Mouse (Mus musculus) kidney, postnatal 25 days (tissue): Measurements from ENCODE around the gene Ifrd1.

ENCODE experiments used
- DNase-seq, 2 experiments: peaks; one replicate each; pipeline ENCODE4 v3.0.0; 2021; ENCODE audit warnings: mixed read lengths in 2 of 2

Gene Ifrd1

DNA sequence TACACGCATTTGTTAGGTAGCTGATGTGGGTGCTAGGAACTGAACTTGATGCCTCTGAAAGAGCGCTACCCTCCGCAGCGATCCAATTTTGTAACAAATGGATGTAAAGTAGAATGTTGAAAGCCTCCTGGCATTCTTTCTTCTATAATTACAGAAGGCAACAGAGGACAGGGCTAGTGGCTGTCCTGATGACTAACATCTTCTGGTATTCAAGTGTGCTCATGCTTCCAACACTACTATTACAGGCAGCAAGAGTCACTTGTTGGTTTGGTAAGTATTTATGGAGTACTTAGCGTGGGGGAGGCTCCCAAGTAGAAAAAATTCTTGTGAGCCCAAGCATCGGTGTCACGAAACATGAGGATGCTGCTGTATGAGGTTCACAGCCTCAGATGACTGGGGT lies 9.1 kb downstream of the Ifrd1 start:
- no peak for DNase-seq

DNA sequence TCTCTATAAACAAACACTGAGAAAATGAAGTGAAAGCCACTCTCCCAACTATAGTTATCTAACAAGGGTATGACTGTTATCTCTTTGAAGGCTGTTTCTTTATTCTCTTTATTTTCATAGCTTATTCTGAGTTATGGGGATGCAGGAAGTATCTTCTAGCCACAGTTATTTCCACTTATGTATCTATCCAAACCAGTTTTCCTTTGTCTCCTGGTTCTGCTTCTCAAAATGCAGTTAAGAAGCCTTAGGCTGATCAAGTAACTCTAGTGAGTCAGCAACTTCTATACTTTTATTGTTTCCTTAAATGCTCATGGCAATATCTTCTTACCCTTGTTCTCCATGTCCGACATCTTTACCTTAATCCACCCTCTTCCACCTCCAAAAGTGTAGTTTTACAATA lies 16.1 kb downstream of the Ifrd1 start:
- DNase-seq, result no peak

DNA sequence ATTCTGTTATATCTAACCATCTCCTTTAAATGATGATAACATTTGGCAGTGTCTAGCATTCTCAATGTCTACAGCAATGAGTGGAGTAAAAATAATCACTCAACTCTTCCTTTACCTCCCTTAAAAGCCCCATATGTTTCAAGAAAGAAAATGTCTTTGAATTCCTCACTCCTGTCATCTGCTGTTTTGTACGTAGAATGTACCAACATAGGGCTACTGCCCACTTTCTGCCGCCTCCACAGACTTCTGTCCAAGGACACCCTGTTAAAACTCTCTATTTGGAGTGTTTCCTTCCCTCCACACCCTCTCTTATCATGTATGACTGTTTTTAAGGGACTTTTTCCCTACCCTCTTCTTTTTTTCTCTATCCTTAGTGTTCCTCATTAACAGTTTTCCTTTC lies 16.7 kb downstream of the Ifrd1 start:
- no peak for DNase-seq

DNA sequence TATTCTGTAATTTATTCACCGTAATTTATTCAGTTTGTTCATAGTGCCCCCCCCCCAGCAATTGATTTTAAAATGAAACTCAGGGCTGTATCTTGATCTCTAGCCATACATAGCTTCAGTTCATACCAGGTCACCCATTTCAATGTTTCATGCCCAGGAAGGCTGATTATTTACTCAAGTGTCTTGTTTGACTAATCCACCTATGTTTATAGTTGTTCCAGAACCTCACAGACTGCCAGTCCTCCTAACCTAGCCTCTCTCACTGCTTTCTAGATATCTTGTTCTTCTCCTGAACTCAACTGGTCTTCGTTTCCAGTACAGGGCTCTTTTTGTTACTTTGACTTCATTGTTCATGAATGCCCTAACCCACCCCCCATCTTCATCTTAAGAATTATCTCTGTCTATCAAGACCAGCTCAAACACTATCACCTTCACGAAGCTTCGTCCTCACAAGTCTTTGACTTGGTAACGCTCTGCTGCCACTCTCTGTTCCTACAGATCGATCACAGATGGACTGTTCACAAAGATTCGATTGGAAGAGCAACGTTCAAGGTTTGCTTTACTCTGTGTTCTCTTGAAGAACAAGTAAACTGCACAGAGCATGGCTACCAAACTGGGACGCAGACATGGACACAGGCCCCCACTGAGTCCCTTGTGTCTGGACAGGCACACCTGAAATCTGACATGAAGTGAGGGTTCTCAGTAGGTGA lies 24.0 kb downstream of the Ifrd1 start:
- DNase-seq, result no peak

DNA sequence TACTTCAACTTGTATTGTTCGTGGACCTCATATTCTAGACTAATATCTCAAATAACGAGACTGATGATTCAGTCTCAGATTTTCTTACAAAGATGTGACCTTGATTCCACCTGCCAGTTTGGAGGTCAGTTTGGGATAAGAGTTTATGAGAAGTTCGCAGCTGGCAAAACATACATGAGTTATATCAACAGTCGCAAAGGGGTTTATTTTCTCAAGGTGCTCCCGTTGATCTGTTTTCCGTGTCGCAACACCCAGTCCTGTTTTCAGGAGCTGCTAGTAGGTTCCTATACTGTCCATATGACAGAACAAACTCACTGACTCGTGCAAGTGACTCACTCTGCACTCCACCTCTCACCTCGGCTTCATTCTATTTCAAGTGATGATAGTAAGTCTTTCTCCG lies 24.6 kb downstream of the Ifrd1 start:
- no peak for DNase-seq

DNA sequence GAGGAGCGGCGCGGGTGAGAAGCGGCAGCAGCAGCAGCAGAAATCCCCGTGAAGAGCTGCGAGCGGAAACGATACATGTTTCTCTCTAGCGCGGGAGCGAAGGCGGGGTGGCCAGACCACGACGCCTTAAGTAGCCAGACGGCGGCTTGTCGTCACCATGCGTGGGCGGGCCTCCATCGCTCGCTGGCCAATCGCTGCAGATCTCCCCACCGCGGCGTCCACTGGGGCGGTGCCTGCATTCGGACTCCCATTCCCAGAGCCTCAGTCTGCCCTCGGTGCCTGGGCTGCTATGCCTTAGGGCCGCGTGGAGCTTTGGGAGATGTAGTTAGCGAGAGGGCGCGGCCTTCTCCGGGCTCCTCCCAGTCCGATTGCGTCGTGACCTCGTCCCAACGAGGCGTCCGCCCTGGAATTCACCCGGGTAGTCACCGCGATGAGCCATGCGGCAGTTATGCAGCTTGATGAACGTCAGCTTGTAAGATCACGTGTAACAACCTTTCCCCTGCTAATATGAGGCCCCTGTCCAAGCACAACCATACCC lies 25.2 kb downstream of the Ifrd1 start:
- peak; percentile 98 to 100 for DNase-seq

DNA sequence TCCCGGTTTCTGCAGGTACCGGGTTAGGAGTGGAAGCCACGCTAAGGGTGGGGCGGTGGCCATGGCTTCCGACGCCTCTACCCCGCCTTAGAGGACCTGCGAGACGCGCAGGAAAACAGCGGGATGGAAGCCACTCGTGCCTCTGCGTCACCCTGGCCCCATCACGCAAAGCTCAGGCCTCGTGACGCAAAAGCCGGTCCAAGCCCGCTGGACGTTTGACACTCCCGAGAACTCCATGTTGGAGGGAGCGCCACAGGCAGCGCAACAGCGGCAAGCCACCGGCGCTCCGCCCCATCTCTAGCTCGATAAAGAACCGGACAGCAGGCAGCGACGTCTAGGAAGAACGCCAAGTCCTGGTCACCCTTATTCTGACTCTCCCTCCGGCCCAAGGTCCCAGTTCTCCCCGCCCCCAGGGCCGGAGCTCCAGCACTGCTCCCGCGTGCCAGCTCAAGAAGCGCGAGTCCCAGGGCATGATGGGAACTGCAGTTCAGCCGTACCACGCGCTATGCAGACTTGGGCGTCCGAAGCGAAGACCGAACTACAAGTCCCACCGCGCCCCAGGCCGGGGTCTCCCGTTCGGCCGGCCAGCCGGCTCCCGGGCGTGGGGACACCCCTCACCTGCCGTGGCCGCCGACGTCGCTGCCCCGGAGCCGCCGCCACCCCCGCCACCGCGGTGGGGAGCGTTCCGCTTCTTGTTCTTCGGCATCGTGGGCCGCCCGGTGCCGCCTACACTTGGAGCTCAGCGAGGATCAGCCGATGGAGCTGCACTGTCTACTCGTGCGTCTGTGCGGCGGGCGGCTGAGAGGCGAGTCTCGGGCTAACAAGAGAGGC lies 25.8 kb downstream of the Ifrd1 start:
- DNase-seq, result peak; percentile 96 to 99

DNA sequence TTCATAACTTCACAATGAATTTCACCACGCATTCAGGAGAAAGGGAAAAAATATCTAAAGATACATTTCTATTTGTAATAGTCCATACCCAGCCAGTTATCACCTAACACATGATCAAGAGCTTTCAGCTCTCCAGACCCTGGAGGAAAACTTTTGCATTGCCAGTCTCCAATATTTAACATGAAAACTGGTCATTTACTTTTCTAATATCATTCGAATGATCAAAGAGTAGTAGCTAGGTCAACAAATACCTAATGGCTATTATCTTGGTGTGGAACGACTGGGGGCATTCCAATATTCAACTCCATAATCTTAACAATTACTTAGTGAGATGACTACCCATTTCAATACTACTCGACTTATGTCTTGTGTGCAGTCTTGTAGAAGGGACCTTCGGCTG lies 26.7 kb downstream of the Ifrd1 start:
- DNase-seq, result no peak

DNA sequence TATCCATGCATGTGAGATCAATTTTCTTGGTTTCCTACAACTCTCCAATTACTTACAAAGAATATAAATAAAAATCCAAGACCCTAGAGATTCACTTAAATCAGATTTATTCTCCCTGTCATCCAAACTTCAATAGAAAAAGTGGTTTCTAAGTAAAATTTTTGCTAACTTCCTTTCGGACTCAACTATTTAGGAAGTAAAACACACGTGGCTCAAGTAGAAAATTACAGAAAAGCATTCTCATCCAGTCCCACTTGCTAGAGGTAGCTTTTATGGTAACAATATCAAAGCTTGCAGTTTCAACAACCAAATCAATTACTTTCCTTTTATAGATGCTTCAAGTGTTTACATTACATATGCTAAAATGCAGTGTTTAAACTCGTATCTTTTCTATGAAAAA lies 27.4 kb downstream of the Ifrd1 start:
- no peak for DNase-seq

DNA sequence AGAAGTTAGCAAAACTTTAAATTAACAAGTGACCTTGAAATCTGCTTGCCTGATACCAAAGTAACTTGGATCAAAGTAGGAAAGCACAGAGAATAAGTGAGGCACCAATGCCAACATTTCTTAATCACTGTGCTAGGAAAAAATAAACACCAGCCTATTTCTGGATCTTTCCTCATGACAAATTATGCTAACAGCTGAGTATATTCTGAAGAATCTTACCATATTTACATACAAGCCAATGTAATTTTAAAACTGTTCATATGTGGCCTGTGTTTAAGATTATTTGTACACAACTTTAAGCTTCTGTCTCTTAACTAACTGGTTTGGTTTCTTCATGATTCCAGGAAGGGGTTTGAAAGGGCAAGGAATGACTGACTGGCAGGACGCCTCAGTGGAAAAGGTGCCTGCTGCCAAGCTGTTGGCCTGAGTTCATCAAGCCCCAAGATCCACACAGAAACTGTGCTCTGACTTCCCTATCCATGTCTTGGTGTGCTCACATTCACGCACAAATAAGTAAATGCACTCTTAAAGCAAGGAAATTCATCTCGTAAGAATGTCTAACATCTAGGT lies 28.2 kb downstream of the Ifrd1 start:
- peak; percentile 56 to 79 for DNase-seq

DNA sequence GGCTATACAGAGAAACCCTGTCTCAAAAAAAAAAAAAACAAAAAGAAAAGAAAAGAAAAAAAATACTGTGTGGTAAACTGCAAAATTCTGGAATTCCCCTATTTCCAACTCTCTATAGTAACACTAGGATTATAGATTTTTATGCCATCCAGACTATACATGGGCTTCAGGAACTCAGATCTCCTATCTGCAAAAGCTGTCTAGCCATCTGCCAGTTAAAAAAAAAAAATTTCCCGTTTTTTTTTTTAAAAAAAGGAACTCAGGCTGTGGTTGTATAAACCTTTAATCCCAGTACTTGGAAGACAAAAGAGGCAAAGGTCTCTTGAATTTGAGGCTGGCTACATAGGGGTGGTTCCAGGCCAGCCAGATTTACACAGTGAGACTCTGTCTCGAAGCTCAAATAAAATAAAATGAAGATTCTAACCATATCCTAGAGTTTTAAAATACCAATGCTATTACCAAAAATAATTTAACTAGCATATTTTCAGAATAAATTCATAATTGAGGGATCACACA lies 29.8 kb downstream of the Ifrd1 start:
- no peak for DNase-seq

DNA sequence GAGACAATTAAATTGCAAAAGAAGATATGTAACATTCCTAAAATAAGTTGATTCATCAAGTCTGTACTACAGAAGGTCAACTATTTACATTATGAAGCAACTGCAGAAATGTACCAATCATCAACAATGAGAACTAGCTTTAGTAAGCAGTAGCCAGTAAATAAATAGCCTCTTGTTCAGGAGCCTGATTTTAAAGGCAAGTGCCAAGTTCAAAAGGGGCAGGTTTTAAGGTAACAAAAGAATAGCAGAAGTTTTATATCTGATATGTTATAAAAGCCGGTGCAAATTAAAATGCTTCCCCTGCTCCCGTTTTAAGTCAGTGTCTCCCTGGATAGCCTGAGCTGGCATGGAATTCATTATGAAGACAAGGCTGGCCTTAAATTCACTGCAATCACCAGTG lies 30.5 kb downstream of the Ifrd1 start:
- no peak for DNase-seq

DNA sequence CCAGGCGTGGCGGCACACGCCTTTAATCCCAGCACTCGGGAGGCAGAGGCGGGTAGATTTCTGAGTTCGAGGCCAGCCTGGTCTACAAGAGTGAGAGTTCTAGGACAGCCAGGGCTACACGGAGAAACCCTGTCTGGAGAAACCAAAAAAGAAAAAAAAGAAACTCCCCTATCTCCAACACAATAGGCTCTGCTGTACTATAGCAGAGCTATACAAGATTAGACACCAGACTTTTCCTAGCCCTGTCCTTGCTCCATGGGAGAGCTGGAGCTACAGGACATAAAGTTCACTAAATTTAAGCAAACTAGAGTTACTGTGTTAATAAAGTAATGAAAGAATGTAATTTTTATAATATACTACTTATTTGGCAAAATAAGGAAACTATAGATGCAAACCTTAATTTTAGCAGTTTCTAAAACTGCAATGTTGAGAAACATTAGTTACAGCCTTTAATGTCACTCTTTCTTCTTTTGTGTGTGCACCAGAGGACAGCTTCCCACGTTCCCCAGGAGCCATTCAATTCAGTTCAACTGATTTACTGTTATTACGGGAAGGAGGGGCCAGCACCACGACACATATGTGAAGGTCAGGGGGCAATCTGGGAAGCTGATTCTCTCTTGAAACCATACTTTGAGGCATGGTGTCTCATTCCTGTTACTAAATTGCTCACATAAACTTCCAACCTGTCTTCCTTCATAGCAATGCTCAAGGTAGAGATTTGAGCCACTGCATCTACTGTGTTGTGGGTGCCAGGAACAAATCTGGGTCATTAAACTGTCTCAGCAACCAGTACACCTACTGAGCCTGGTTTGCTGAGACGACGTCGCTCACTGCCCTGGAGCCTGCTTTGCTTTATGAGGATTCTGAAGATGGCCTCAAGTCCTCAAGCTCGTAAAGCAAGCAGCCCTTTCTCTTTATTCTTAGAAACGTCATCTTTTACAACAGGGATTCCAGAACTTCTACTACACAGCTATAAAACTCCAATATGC lies 33.1 kb downstream of the Ifrd1 start:
- no peak for DNase-seq

DNA sequence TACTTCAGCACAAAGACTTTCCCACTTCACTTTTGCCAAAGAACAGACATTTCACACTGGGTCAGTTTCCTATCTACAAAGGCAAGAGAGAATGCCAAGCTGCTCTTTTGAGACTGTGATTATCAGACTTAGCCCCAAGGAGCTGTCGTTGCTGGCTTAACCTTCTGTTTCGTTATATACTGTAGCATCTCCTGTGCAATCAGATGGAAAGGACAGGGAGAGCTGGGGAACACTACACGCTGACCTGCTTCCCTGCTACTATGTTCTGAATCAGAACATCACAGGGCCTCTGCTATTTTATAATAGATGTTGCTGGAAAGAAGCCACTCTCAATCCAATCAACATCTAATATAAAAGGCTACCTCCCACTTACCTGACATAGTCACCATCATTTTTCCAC lies 39.3 kb downstream of the Ifrd1 start:
- no peak for DNase-seq

DNA sequence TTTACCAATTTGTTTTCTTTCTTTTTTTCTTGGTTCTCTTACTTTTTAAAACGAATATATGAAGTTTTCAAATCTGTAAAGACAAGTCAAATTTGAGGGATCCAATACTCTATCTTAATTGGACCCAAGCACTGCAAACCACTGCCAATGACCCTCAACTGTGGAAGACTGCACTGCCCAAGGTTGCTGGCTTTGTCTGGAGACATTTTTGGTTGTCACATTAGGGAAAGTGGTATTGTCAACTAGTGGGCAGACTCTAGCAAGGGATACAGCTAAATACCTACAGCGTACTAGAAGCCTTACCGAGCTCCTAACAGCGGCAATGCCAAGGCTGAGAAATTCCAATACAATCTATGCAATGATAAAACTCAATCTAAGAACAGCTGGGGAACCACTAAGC lies 40.4 kb downstream of the Ifrd1 start:
- no peak for DNase-seq

DNA sequence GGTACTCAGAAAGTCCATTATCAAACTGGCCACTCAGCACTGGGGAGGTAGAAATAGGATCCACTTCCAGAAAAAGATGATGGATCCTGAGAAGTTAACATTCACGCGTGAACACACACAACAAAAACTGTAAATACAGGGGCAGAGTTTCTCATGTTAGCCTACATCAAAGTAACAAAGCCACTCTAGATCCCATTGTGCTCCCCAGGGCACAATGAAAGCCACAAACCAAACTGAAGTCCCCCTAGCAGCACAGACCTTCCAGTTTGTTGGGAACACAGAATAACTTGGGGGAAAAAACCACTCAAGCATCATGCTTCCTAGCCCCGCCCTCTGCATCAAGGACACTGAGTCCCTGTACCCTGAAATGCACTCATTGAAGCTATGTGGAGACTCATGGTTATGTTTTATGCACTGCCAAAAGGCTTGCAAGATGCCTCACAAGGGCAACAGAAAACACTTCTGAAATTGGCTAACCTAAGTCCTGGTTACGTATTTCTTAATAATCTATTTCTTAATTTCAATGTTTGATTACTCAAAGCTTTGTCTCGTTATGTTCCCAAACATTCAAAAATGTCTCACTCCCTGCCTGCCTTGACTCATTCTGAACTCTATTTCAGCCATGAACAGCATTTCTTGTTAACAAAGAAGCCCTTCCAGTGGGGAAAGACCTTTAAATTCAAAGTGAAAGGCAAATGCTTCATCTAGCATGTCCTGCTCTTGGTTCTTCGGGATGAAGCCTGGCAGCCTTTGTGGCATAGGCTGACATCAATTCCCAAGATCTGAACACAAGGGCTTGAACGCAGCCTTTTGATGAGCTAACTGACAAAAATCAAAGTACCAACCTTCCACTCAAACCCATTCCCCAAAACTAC lies 45.9 kb downstream of the Ifrd1 start:
- no peak for DNase-seq

DNA sequence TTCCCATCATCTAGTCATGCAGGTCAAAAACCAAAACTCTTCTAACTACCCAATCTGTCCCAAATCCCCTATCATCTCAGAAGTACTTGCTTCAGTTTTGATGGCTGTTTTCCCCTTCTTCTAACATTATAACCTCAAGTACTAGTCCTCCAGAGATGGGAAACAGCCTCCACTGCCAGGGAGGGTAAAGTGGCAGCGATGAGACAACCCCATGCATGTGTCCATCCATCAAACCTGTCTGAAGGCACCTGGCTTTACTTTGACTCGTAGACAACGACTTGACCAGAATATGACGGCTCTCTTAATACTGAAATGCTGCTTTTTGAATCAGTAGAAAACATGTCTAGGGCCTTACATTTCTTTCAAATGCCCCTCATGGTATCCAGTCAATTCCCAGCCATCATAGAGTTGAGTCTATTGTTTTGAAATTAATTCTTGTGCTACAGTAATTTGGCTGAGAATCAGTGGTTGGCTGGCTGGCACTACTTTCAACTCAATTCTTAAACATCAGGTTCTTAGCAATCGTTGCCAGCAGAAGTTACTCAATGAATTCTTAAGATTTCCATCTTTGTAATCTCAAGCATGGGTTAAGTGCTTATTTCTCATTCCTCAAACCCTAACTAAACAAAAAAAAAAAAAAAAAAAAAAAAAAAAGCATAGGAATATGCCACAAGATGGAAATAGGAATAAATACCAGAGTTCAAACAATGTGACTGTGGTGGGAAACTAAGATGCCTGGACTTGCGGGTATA lies 47.6 kb downstream of the Ifrd1 start:
- no peak for DNase-seq

DNA sequence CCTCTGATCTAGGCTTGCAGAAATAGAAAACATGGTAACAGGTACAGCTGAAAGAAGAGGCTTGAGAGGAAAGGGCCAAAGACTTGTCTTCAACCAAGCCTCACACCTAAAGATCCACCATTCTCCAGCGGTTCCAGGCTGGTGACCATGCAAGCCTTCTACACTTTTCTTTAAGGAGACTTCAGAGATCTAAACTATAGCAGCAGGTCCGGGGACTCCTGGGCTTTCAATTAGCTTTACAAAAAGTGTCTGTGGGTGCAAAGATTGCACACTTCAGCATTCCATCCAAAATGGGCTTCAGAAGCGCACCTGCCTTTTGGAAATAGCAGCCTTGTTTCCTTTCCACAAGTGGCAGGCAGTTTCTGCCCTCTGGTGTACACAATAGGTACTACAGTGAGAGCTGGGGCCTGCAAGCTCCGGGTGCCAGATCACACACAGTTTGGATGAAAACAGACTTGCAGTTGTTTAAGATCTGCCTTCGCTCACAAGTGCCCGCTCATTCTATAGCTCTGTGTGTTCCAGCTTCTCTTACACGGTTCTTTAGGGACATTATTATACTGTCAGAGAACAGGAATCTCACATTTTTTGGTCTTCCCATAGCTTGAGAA lies 48.4 kb downstream of the Ifrd1 start:
- peak; percentile 64 to 71 for DNase-seq

DNA sequence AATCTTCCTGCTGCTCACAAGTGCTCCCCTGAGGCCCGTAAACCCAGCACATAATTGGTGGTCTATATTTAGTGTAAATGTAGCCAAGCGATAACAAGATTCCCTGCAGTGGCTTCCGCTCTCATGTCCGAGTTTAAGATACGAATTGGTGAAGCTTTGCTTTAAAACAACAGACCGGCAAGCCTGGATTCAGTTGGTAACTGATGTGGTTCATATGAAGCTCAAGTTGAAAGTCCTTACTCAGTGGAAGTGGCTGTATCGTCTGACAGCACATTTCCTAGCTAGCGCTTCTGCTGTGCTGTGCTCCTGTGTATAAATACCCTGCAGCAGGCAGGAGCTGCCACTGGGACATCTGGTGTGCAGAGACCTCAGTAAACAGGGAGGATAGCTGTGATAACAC lies 49.0 kb downstream of the Ifrd1 start, which contains the start of gene Lsmem1:
Gene Lsmem1, minus strand, starts transcription at position 189 of the 400 bp plus-strand sequence.
- no peak for DNase-seq

DNA sequence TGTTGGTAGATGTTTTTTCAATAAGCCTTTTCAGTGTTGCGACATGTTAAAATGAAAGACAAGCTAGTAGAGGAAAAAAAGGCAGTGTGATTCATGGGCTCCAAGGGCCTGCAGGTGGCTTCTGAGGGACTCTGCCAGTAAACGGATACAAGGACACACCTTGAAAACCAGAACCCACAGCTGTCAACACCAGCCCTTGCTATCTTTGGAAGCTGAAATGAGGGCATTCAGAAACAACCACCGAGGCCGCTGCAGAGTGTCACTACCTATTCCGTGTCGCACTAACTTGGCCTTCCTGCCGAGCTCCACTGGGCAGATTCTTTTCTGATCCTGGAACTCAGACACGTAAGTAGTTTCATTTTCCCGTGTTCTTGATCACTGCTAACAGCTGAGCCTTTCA lies 49.9 kb downstream of the Ifrd1 start:
- DNase-seq, result no peak
